Comparison of ENCODE assay signal across 8 mouse cellular contexts in genomic region chr5:65199346-65200128, GRCm38 (mm10). TPM values are rescaled to one million over a fixed set of nuclear protein-coding genes. Genes with fewer than 3 reads are reported as not detected.
DNase-seq lines count a peak whose midpoint lies in the region; ATAC-seq lines count a peak whose summit lies in the region.

TSS of gene Wdr19 (plus strand) at chr5:65199696.

- peak; percentile 99 for DNase-seq in T-cell, adult 2 months (ENCODE audit: low spot score)
- DNase-seq in cerebellum, postnatal 36 days, result peak; percentile 95 to 98
- DNase-seq in frontal cortex, postnatal 36 days (ENCODE audit: low spot score in 2 of 2), result peak; percentile 99
- peak; percentile 99 for DNase-seq in left cerebral cortex, adult 11 months (ENCODE audit: low spot score)
- peak; percentile 99 for DNase-seq in lung, postnatal 4 days
- peak; percentile 95 for DNase-seq in retina, postnatal 7 days (ENCODE audit: low read depth, low spot score)
- peak; percentile 88 for DNase-seq in urinary bladder, adult 2 months (ENCODE audit: low spot score)

- H3K4me2 ChIP-seq in hindbrain, embryonic 15.5 days, result peak within 1 kb of the TSS; percentile 78

- no peaks in the 10 kb centered on the region for H3K27me3 ChIP-seq in hindbrain, embryonic 15.5 days

- under 1% methylated on average over 37 of the region's 37 CpGs for WGBS in hindbrain, embryonic 15.5 days

- H3K4me1 ChIP-seq in hindbrain, embryonic 15.5 days (replicated peaks), result peaks cover 8% of the 10 kb centered on the region

- peak within 1 kb of the TSS; percentile 56 for H3K4me3 ChIP-seq in hindbrain, embryonic 15.5 days

- peak; percentile 100 for ATAC-seq in hindbrain, embryonic 15.5 days (ENCODE audit: low FRiP score, low read depth)

- 0 out of 2 replicates have a peak, but pooled peaks cover 6% of the 10 kb centered on the region for H3K36me3 ChIP-seq in hindbrain, embryonic 15.5 days

- H3K27ac ChIP-seq in hindbrain, embryonic 15.5 days (replicated peaks), result peak within 1 kb of the TSS; percentile 86

- peak within 1 kb of the TSS; percentile 64 for H3K9ac ChIP-seq in hindbrain, embryonic 15.5 days

- H3K9me3 ChIP-seq in hindbrain, embryonic 15.5 days, result no peaks in the 10 kb centered on the region

RNA-seq across cellular contexts. Expression of gene Wdr19, which starts in this region (rescaled TPM):
- polyA plus RNA-seq in hindbrain, embryonic 15.5 days (2015; fragmentation: Nextera tagmentation; extraction: Ambion mirVana), result 11.8 and 13.3 TPM in 2 replicates
- 9.9 and 10.3 TPM in 2 replicates for polyA plus RNA-seq in urinary bladder, adult 2 months (2012; rRNA removed)

Comparison
In these comparisons a context has a peak if more than half of its experiments do, and no peak if none do; other contexts are left out.
1. Peak in every context shown above with its lines: DNase-seq, ATAC-seq, H3K4me3 ChIP-seq and H3K27ac ChIP-seq.